Mouse (Mus musculus) stomach, postnatal 0 days (tissue): ENCODE measurements around the gene Lsm7. TPM values are rescaled to one million over a fixed set of nuclear protein-coding genes. Genes with fewer than 3 reads are reported as not detected.
"Not testable (repeated sequence)": the region's sequence is repeated elsewhere in the genome, so short reads cannot be mapped to it uniquely, and the experiment has no call there.

ENCODE experiments used
- ATAC-seq: fragments of 200-750 bp; cut with Nextera tagmentation; 2 replicates; pipeline ENCODE4 v1.8.0; 2017; ENCODE audit not compliant: low FRiP score, low TSS enrichment
- DNase-seq: peaks from one replicate; pipeline ENCODE4 v3.0.0-alpha.2; 2016; ENCODE audit warnings: low spot score
- H3K27ac ChIP-seq: fragments of 300-500 bp; sonication (generic); replicated peaks from 2 replicates; pipeline ENCODE4 v1.5.1; 2014; ENCODE audit warnings: mild to moderate bottlenecking, control low read depth
- H3K27me3 ChIP-seq: fragments of 300-500 bp; sonication (generic); 2 replicates; pipeline ENCODE4 v1.6.1; 2014; ENCODE audit warnings: low read length; ENCODE audit not compliant: control insufficient read depth, insufficient read depth
- H3K36me3 ChIP-seq: fragments of 300-500 bp; sonication (generic); 2 replicates; pipeline ENCODE4 v1.6.1; 2014; ENCODE audit warnings: low read length, mixed read lengths; ENCODE audit not compliant: control insufficient read depth, insufficient read depth
- H3K4me1 ChIP-seq: fragments of 300-500 bp; sonication (generic); replicated peaks from 2 replicates; pipeline ENCODE4 v1.6.1; 2014; ENCODE audit warnings: antibody characterized with exemption; ENCODE audit not compliant: control insufficient read depth, insufficient read depth
- H3K4me2 ChIP-seq: fragments of 300-500 bp; sonication (generic); replicated peaks from 2 replicates; pipeline ENCODE4 v1.6.1; 2014; ENCODE audit warnings: low read depth, mild to moderate bottlenecking, control low read depth, moderate library complexity
- H3K4me3 ChIP-seq: fragments of 300-500 bp; sonication (generic); 2 replicates; pipeline ENCODE4 v1.5.1; 2014; ENCODE audit warnings: low read depth, low read length, control low read depth
- H3K9ac ChIP-seq: fragments of 300-500 bp; sonication (generic); 2 replicates; pipeline ENCODE4 v1.6.1; 2014; ENCODE audit warnings: mild to moderate bottlenecking, low read length, control low read depth, mixed read lengths
- H3K9me3 ChIP-seq: fragments of 300-500 bp; sonication (generic); 2 replicates; pipeline ENCODE4 v1.6.1; 2016; ENCODE audit warnings: low read length; ENCODE audit not compliant: control insufficient read depth
- CTCF ChIP-seq: IDR thresholded peaks from 2 replicates; pipeline ENCODE4 v1.5.1; 2016; ENCODE audit warnings: antibody characterized with exemption, low read depth, mild to moderate bottlenecking, moderate library complexity
- EP300 ChIP-seq: optimal IDR thresholded peaks from 2 replicates; pipeline ENCODE3; 2016; ENCODE audit warnings: antibody characterized with exemption
- WGBS: fragments of 180-500 bp; shearing (Covaris S2); extraction: QIAGEN DNeasy Blood & Tissue Kit; methylation state at CpG from one replicate; pipeline ENCODE4 v1.1.7; 2014; 5-methylcytosine and 5-hydroxymethylcytosine counted together
- polyA plus RNA-seq: library from polyadenylated mRNA; unstranded; fragments of >200 nt; fragmentation: Nextera tagmentation; extraction: Ambion mirVana; gene quantifications from 2 replicates; pipeline ENCODE4 v1.2.1, GENCODE M21; 2015

Gene Lsm7
- polyA plus RNA-seq, 1 experiment from 2014 or later, result 180 TPM

GRCm38 (mm10) chr10:80836949-80837379 is 18.0 kb downstream of the Lsm7 start:
- Histone ChIP-seq H3K27me3 (no peaks in the 10 kb centered on the region; the same call in 1 of the 2 replicates), H3K9ac (no peak overlapping the region), H3K27ac (no peak overlapping the region), H3K9me3 (no peaks in the 10 kb centered on the region), H3K4me1 (no peaks in the 10 kb centered on the region), H3K4me3 (no peak overlapping the region), H3K36me3 (no peaks in the 10 kb centered on the region), H3K4me2 (no peak overlapping the region)
- DNase-seq (no peak), ATAC-seq (no peak)
- TF ChIP-seq EP300 (no peak), CTCF (no peak)
- WGBS, result 45% methylated on average over 7 of the region's 7 CpGs

- Histone ChIP-seq H3K27me3 (no peaks in the 10 kb centered on the region; the same call in 1 of the 2 replicates), H3K4me2 (no peak overlapping the region)
- DNase-seq, result no peak
Measured at GRCm38 (mm10) chr10:80835617-80836016, 19.4 kb downstream of the Lsm7 start.

GRCm38 (mm10) chr10:80832818-80833217 is 22.2 kb downstream of the Lsm7 start:
- whole genome bisulfite sequencing, result 69% methylated on average over 7 of the region's 7 CpGs
- no peak for ATAC-seq
- TF ChIP-seq CTCF (no peak), EP300 (no peak)
- Histone ChIP-seq H3K27me3 (no peaks in the 10 kb centered on the region; the same call in 1 of the 2 replicates), H3K4me2 (no peak overlapping the region), H3K36me3 (no peaks in the 10 kb centered on the region), H3K4me1 (peaks cover 1% of the 10 kb centered on the region; the same call in 1 of the 2 replicates), H3K4me3 (no peak overlapping the region), H3K27ac (no peak overlapping the region), H3K9me3 (no peaks in the 10 kb centered on the region), H3K9ac (no peak overlapping the region)
- DNase-seq, result no peak

More at GRCm38 (mm10) chr10:80835617-80836016, 19.4 kb downstream of the Lsm7 start:
- no peak overlapping the region for H3K9ac ChIP-seq
- no peak for ATAC-seq
- 58% methylated on average over 30 of the region's 30 CpGs for WGBS
- no peak overlapping the region for H3K4me3 ChIP-seq
- H3K4me1 ChIP-seq, result no peaks in the 10 kb centered on the region
- TF ChIP-seq EP300 (no peak), CTCF (no peak)
- no peak overlapping the region for H3K27ac ChIP-seq
- H3K9me3 ChIP-seq, result no peaks in the 10 kb centered on the region
- no peaks in the 10 kb centered on the region for H3K36me3 ChIP-seq

- H3K9ac ChIP-seq, result no peak overlapping the region
- no peaks in the 10 kb centered on the region for H3K36me3 ChIP-seq
- WGBS, result 8% methylated on average over 9 of the region's 9 CpGs
- DNase-seq (peak; percentile 58), ATAC-seq (no peak)
- no peaks in the 10 kb centered on the region; the same call in 1 of the 2 replicates for H3K27me3 ChIP-seq
- H3K4me1 ChIP-seq, result peaks cover 3% of the 10 kb centered on the region; the same call in 1 of the 2 replicates
- H3K4me3 ChIP-seq, result no peak overlapping the region
- H3K27ac ChIP-seq, result no peak overlapping the region
- no peak overlapping the region for H3K4me2 ChIP-seq
- TF ChIP-seq EP300, result no peak
- no peak for TF ChIP-seq CTCF
- no peaks in the 10 kb centered on the region for H3K9me3 ChIP-seq
Measured at GRCm38 (mm10) chr10:80831136-80831535, 23.9 kb downstream of the Lsm7 start.

GRCm38 (mm10) chr10:80829359-80830278 is 25.4 kb downstream of the Lsm7 start:
- Histone ChIP-seq H3K9me3 (no peaks in the 10 kb centered on the region), H3K27ac (no peak overlapping the region), H3K4me2 (no peak overlapping the region), H3K36me3 (no peaks in the 10 kb centered on the region), H3K4me1 (peaks cover 3% of the 10 kb centered on the region; the same call in 1 of the 2 replicates), H3K9ac (no peak overlapping the region), H3K4me3 (no peak overlapping the region), H3K27me3 (no peaks in the 10 kb centered on the region)
- WGBS, result 57% methylated on average over 1 of the region's 1 CpGs
- ATAC-seq (no peak), DNase-seq (no peak)
- TF ChIP-seq CTCF (no peak), EP300 (no peak)

GRCm38 (mm10) chr10:80828587-80828986 is 26.4 kb downstream of the Lsm7 start:
- H3K9ac ChIP-seq, H3K4me1 ChIP-seq, H3K27ac ChIP-seq, DNase-seq, H3K9me3 ChIP-seq, H3K27me3 ChIP-seq, ATAC-seq, H3K36me3 ChIP-seq, H3K4me3 ChIP-seq, H3K4me2 ChIP-seq: not testable (repeated sequence)
- 76% methylated on average over 7 of the region's 9 CpGs for WGBS
